Mouse (Mus musculus) E14TG2a.4 (cell line): ENCODE results near the gene Orc5.

Experiments
- CTCF ChIP-seq: conservative IDR thresholded peaks from 2 replicates; pipeline ENCODE4 v1.5.1; 2014; ENCODE audit warnings: low read length
- POU5F1 ChIP-seq: IDR thresholded peaks from 2 replicates; pipeline ENCODE4 v1.6.1; 2014; ENCODE audit warnings: low read length, borderline replicate concordance

DNA sequence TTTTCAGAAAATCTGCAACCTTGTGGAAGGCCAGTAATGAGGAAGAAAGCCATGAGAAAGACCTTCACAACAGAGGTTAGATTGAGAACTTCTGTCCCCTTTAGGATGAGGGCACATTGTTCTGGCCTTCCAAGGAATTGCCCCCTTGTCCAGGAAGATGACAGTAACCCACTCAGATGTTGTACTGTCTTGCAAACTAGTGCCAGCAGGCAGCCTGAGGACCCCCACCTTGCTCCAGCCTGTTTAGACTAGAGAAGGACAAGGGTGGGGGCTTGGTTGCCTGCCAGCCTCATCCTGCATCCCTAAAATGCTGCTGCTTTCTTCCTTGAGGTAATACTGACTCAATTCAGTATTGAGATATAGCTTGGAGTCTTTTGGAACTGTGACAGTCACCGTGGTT is 23.9 kb upstream of the Orc5 start:
- TF ChIP-seq CTCF (no peak), POU5F1 (0 out of 2 replicates have a peak, but pooled peaks have one; percentile 19)
